Comparison of ENCODE assay signal across 11 mouse cellular contexts in the genomic region with DNA sequence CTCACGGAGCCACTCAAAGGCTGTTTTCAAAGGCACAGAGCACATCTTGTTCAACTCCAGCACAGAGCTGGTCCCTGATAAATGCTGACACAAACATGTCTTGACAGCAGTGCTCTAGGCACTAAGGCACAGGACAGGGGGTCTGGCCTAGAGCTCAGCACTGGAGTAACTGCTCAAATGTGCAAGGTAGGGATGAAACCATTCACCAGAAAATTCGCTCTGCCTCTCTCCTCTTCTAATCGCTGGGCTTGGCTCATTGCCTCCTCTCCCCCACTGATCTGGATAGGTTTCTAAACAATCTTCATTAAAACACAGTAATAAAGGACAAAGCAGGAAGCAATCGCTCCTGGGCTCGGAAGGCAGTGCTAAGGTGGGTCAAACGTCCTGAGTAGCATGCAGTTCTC. TPM values are rescaled to one million over a fixed set of nuclear protein-coding genes. Genes with fewer than 3 reads are reported as not detected.
DNase-seq lines count a peak whose midpoint lies in the region; ATAC-seq and TF ChIP-seq lines count a peak whose summit lies in the region.
"Had no signal": no experiment of that assay in that cellular context is flagged by ENCODE, and none has a peak within 500 bp of the region (broad histone marks: within the 10 kb centered on the region; RNA-seq: fewer than 3 reads in every experiment).

No protein-coding gene starts in this region.

- no peaks in the 10 kb centered on the region for H3K27me3 ChIP-seq in hindbrain, postnatal 0 days (ENCODE audit: insufficient read depth, low read length)
- no peaks in the 10 kb centered on the region for H3K27me3 ChIP-seq in hindbrain, embryonic 12.5 days
- no peaks in the 10 kb centered on the region for H3K27me3 ChIP-seq in ES-Bruce4 (ENCODE audit: control insufficient read depth, insufficient read depth, low read length, poor library complexity, severe bottlenecking)
- H3K27me3 ChIP-seq in limb, embryonic 10.5 days (ENCODE audit: low read depth, poor library complexity, severe bottlenecking), result no peaks in the 10 kb centered on the region
- H3K27me3 ChIP-seq: lung, embryonic 15.5 days had no signal

- H3K36me3 ChIP-seq in hindbrain, postnatal 0 days (ENCODE audit: insufficient read depth, low read length), result no peaks in the 10 kb centered on the region
- H3K36me3 ChIP-seq in hindbrain, embryonic 12.5 days, result 0 out of 2 replicates have a peak, but pooled peaks cover 9% of the 10 kb centered on the region
- peaks cover 20% of the 10 kb centered on the region for H3K36me3 ChIP-seq in ES-Bruce4 (ENCODE audit: control insufficient read depth, insufficient read depth, low read length, poor library complexity, severe bottlenecking)
- peaks cover 11% of the 10 kb centered on the region; the same call in 1 of the 2 replicates for H3K36me3 ChIP-seq in limb, embryonic 10.5 days

- no peak overlapping the region for H3K4me3 ChIP-seq in hindbrain, postnatal 0 days (ENCODE audit: low read length)
- no peak overlapping the region for H3K4me3 ChIP-seq in hindbrain, embryonic 12.5 days
- no peak overlapping the region for H3K4me3 ChIP-seq in ES-Bruce4 (ENCODE audit: low read depth, low read length)
- H3K4me3 ChIP-seq in limb, embryonic 10.5 days, result no peak overlapping the region
- H3K4me3 ChIP-seq: lung, embryonic 15.5 days had no signal

- H3K4me2 ChIP-seq in hindbrain, postnatal 0 days (ENCODE audit: low read depth, low read length), result no peak overlapping the region
- H3K4me2 ChIP-seq in hindbrain, embryonic 12.5 days (replicated peaks), result no peak overlapping the region
- H3K4me2 ChIP-seq: lung, embryonic 15.5 days had no signal

- no peak overlapping the region; the same call in 1 of the 2 replicates for H3K27ac ChIP-seq in hindbrain, postnatal 0 days
- H3K27ac ChIP-seq in hindbrain, embryonic 12.5 days, result no peak overlapping the region
- peak overlapping the region; percentile 68 for H3K27ac ChIP-seq in ES-Bruce4 (ENCODE audit: insufficient read depth, low read length)
- H3K27ac ChIP-seq in limb, embryonic 10.5 days, result no peak overlapping the region
- H3K27ac ChIP-seq: lung, embryonic 15.5 days had no signal

- H3K4me1 ChIP-seq in hindbrain, postnatal 0 days (ENCODE audit: insufficient read depth, low read length), result 0 out of 2 replicates have a peak, but pooled peaks cover 4% of the 10 kb centered on the region
- no peaks in the 10 kb centered on the region for H3K4me1 ChIP-seq in hindbrain, embryonic 12.5 days
- peaks cover 6% of the 10 kb centered on the region for H3K4me1 ChIP-seq in ES-Bruce4 (ENCODE audit: control insufficient read depth, insufficient read depth, low read length)
- peaks cover 31% of the 10 kb centered on the region for H3K4me1 ChIP-seq in limb, embryonic 10.5 days
- H3K4me1 ChIP-seq: lung, embryonic 15.5 days had no signal

- H3K9me3 ChIP-seq in hindbrain, postnatal 0 days (ENCODE audit: low read length), result no peaks in the 10 kb centered on the region
- H3K9me3 ChIP-seq in hindbrain, embryonic 12.5 days (replicated peaks), result no peaks in the 10 kb centered on the region
- no peaks in the 10 kb centered on the region for H3K9me3 ChIP-seq in ES-Bruce4 (replicated peaks; ENCODE audit: control insufficient read depth, insufficient read depth, low read length, poor library complexity, severe bottlenecking)
- no peaks in the 10 kb centered on the region for H3K9me3 ChIP-seq in limb, embryonic 10.5 days (replicated peaks)
- H3K9me3 ChIP-seq: lung, embryonic 15.5 days had no signal

- ATAC-seq in hindbrain, postnatal 0 days, result peak; percentile 50; the same call in 1 of the 2 replicates
- no peak for ATAC-seq in hindbrain, embryonic 12.5 days (ENCODE audit: low FRiP score)

- no peak for TF ChIP-seq EP300 in ES-Bruce4 (IDR thresholded peaks at IDR 0.05; ENCODE audit: insufficient read depth, low read depth, low read length)

- no peak for TF ChIP-seq POLR2A in ES-Bruce4 (IDR thresholded peaks at IDR 0.05; ENCODE audit: insufficient read depth, low read length)

- no peak for TF ChIP-seq CTCF in hindbrain, postnatal 0 days (IDR thresholded peaks at IDR 0.05; ENCODE audit: low read depth)
- no peak for TF ChIP-seq CTCF in ES-Bruce4 (IDR thresholded peaks at IDR 0.05; ENCODE audit: low read depth, low read length)

- no peak overlapping the region for H3K9ac ChIP-seq in hindbrain, postnatal 0 days (replicated peaks; ENCODE audit: low read length)
- no peak overlapping the region for H3K9ac ChIP-seq in hindbrain, embryonic 12.5 days
- H3K9ac ChIP-seq in ES-Bruce4 (ENCODE audit: low read depth, poor library complexity, severe bottlenecking), result 0 out of 2 replicates have a peak overlapping the region, but pooled peaks have one; percentile 11
- H3K9ac ChIP-seq: lung, embryonic 15.5 days had no signal

- DNase-seq in hindbrain, postnatal 0 days (ENCODE audit: low spot score), result peak; percentile 45
- DNase-seq in brain, adult 2 months (ENCODE audit: low read depth, low spot score), result peak; percentile 13
- DNase-seq in limb, embryonic 10.5 days (ENCODE audit: low spot score), result peak; percentile 33
- no peak for DNase-seq in thymus, adult 18-20 months
- no peak for DNase-seq in urinary bladder, adult 18-20 months (ENCODE audit: low spot score in 2 of 2)
- DNase-seq: cerebellum, adult 18-20 months had no signal

- WGBS in hindbrain, postnatal 0 days, result 32% methylated on average over 6 of the region's 6 CpGs
- 62% methylated on average over 6 of the region's 6 CpGs for WGBS in hindbrain, embryonic 12.5 days
- WGBS in limb, embryonic 10.5 days, result 39% methylated on average over 6 of the region's 6 CpGs

RNA-seq across cellular contexts. Expression of gene Ism2, which starts 31.6 kb away (rescaled TPM):
- 2.1 and 6.1 TPM in 2 replicates for total RNA-seq in hindbrain, postnatal 0 days (2014; rRNA removed)
- polyA plus RNA-seq in hindbrain, postnatal 0 days (2015; fragmentation: Nextera tagmentation; extraction: Ambion mirVana), result 1.5 and 1.9 TPM in 2 replicates
- polyA plus RNA-seq in hindbrain, embryonic 12.5 days (2016; fragmentation: Nextera tagmentation; extraction: Ambion mirVana), result 1.0 and 1.1 TPM in 2 replicates
- 5.5 and 5.9 TPM in 2 replicates for polyA plus RNA-seq in ES-Bruce4 (2011; ENCODE audit: insufficient read depth, insufficient read length, low read depth, missing spikeins)
- polyA plus RNA-seq in limb, embryonic 10.5 days (2016; fragmentation: Nextera tagmentation; extraction: Ambion mirVana), result 1.0 and 1.2 TPM in 2 replicates
- total RNA-seq: granulocyte monocyte progenitor cell, adult 5-6 weeks; monocyte, adult 5-6 weeks had no signal

RNA-seq across cellular contexts. Expression of gene Sptlc2, which starts 57.1 kb away (rescaled TPM):
- total RNA-seq in hindbrain, postnatal 0 days (2014; rRNA removed), result 32.8 and 38.0 TPM in 2 replicates
- polyA plus RNA-seq in hindbrain, postnatal 0 days (2015; fragmentation: Nextera tagmentation; extraction: Ambion mirVana), result 86.9 and 88.7 TPM in 2 replicates
- polyA plus RNA-seq in hindbrain, embryonic 12.5 days (2016; fragmentation: Nextera tagmentation; extraction: Ambion mirVana), result 72.2 and 77.7 TPM in 2 replicates
- 106 and 107 TPM in 2 replicates for polyA plus RNA-seq in ES-Bruce4 (2011; ENCODE audit: insufficient read depth, insufficient read length, low read depth, missing spikeins)
- 48.2 and 57.4 TPM in 2 replicates for polyA plus RNA-seq in limb, embryonic 10.5 days (2016; fragmentation: Nextera tagmentation; extraction: Ambion mirVana)

Comparison
In these comparisons a context has a peak if more than half of its experiments do, and no peak if none do; other contexts are left out.
1. DNase-seq: peak in hindbrain, postnatal 0 days (single experiment), brain, adult 2 months (single experiment) and limb, embryonic 10.5 days (single experiment); none in thymus, adult 18-20 months (0 of 2) and urinary bladder, adult 18-20 months (0 of 2).